Mouse (Mus musculus) myocyte (in vitro differentiated cells): ENCODE data around the gene P4ha1. TPM values are rescaled to one million over a fixed set of nuclear protein-coding genes. Genes with fewer than 3 reads are reported as not detected.
"Not testable (repeated sequence)": the region's sequence is repeated elsewhere in the genome, so short reads cannot be mapped to it uniquely, and the experiment has no call there.

Experiments
- H3K27me3 ChIP-seq: one replicate; pipeline ENCODE4 v1.6.1; 2011; ENCODE audit not compliant: control insufficient read depth, insufficient read depth, insufficient read length
- H3K36me3 ChIP-seq: one replicate; pipeline ENCODE4 v1.6.1; 2011; ENCODE audit not compliant: control insufficient read depth, insufficient read depth
- H3K4me2 ChIP-seq: one replicate; pipeline ENCODE4 v1.6.1; 2011; ENCODE audit warnings: low read depth, control low read depth
- H3K4me3 ChIP-seq: one replicate; pipeline ENCODE4 v1.5.1; 2011; ENCODE audit warnings: mild to moderate bottlenecking, control low read depth, moderate library complexity
- H3K79me2 ChIP-seq: one replicate; pipeline ENCODE4 v1.6.1; 2011; ENCODE audit not compliant: control insufficient read depth, insufficient read depth
- H3ac ChIP-seq: one replicate; pipeline ENCODE4 v1.6.1; 2011; ENCODE audit not compliant: control insufficient read depth, insufficient read length
- CEBPB ChIP-seq: IDR thresholded peaks from 2 replicates; pipeline ENCODE4 v1.6.1; 2011; ENCODE audit warnings: mild to moderate bottlenecking, moderate library complexity; ENCODE audit not compliant: poor library complexity, insufficient read depth, severe bottlenecking
- E2F4 ChIP-seq: IDR thresholded peaks from one replicate; pipeline ENCODE4 v1.6.1; 2011; ENCODE audit warnings: mild to moderate bottlenecking, control low read depth, moderate library complexity; ENCODE audit not compliant: insufficient read depth
- MAX ChIP-seq: IDR thresholded peaks from one replicate; pipeline ENCODE4 v1.6.1; 2011; ENCODE audit warnings: low read depth, mild to moderate bottlenecking, control low read depth
- MYOD1 ChIP-seq, 3 experiments: IDR thresholded peaks; one replicate each; pipeline ENCODE4 v1.6.1; 2011; ENCODE audit warnings: control low read depth in 2 of 3, low read depth in 2 of 3, mild to moderate bottlenecking in 2 of 3, moderate library complexity in 1 of 3; ENCODE audit not compliant: insufficient read length in 2 of 3, control insufficient read depth in 1 of 3
- MYOG ChIP-seq, 3 experiments: IDR thresholded peaks; one replicate each; pipeline ENCODE4 v1.6.1; 2011; ENCODE audit warnings: control low read depth in 2 of 3, low read depth in 2 of 3, mild to moderate bottlenecking in 2 of 3; ENCODE audit not compliant: insufficient read length in 2 of 3, control insufficient read depth in 1 of 3, insufficient read depth in 1 of 3
- POLR2A ChIP-seq: IDR thresholded peaks from one replicate; pipeline ENCODE4 v1.6.1; 2011; ENCODE audit warnings: low read depth, mild to moderate bottlenecking, control low read depth, moderate library complexity; ENCODE audit not compliant: insufficient read length
- POLR2AphosphoS2 ChIP-seq: IDR thresholded peaks from one replicate; pipeline ENCODE4 v1.6.1; 2011; ENCODE audit warnings: low read depth, control low read depth; ENCODE audit not compliant: insufficient read length
- REST ChIP-seq: IDR thresholded peaks from one replicate; pipeline ENCODE4 v1.6.1; 2011; ENCODE audit warnings: mild to moderate bottlenecking, control low read depth, moderate library complexity; ENCODE audit not compliant: insufficient read depth, insufficient read length
- SRF ChIP-seq: IDR thresholded peaks from one replicate; pipeline ENCODE4 v1.6.1; 2011; ENCODE audit warnings: low read depth; ENCODE audit not compliant: control insufficient read depth, insufficient read length
- TCF12 ChIP-seq: IDR thresholded peaks from one replicate; pipeline ENCODE4 v1.6.1; 2011; ENCODE audit warnings: mild to moderate bottlenecking, control low read depth; ENCODE audit not compliant: poor library complexity, insufficient read depth, severe bottlenecking
- TCF3 ChIP-seq: IDR thresholded peaks from one replicate; pipeline ENCODE4 v1.6.1; 2011; ENCODE audit warnings: low read depth, control low read depth; ENCODE audit not compliant: insufficient read length
- USF1 ChIP-seq: IDR thresholded peaks from one replicate; pipeline ENCODE4 v1.6.1; 2011; ENCODE audit warnings: low read depth, mild to moderate bottlenecking, control low read depth, moderate library complexity
- polyA plus RNA-seq: library from polyadenylated mRNA; unstranded; fragments of >200 nt; fragmentation: generic; extraction: Trizol; gene quantifications from one replicate; pipeline ENCODE4 v1.2.1, GENCODE M21; 2012; ENCODE audit warnings: missing spikeins

The P4ha1 gene
- polyA plus RNA-seq, 1 experiment = 107 TPM

DNA sequence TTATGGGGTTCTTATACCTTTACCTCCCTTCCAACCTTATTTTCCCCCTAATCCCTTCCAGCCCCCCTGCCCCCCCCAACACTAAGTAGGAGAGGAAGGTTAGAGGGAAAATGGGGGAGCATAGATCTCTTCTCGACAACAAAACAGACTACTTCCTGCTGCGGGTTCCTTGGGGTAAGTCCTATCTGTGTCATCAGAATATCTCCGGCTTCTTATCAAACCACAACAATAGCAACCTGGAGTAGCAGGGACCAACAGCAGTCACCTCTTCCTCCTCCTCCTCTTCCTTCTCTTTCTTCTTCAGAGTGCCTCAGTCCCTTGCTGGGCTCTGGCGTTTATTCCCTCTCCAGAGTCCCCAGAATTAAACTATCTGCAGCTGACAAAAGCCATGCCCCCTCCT, 68.8 kb downstream of the P4ha1 start:
- H3K4me3 ChIP-seq = no peak overlapping the region
- H3K79me2 ChIP-seq = no peaks in the 10 kb centered on the region
- no peak for TF ChIP-seq TCF3
- no peak for TF ChIP-seq POLR2A
- TF ChIP-seq REST = no peak
- no peak for TF ChIP-seq CEBPB
- TF ChIP-seq TCF12 = no peak
- TF ChIP-seq MYOD1 (IDR thresholded peaks at IDR 0.05; ENCODE audit: control insufficient read depth in 1 of 3, insufficient read length in 2 of 3, low read depth in 2 of 3) = no peak
- no peak for TF ChIP-seq MAX
- no peak for TF ChIP-seq USF1
- no peak for TF ChIP-seq MYOG (IDR thresholded peaks at IDR 0.05; ENCODE audit: control insufficient read depth in 1 of 3, insufficient read depth in 1 of 3, insufficient read length in 2 of 3, low read depth in 2 of 3)
- TF ChIP-seq E2F4 = no peak
- TF ChIP-seq POLR2AphosphoS2 = no peak
- no peak for TF ChIP-seq SRF
- no peaks in the 10 kb centered on the region for H3K36me3 ChIP-seq
- no peak overlapping the region for H3ac ChIP-seq
- no peak overlapping the region for H3K4me2 ChIP-seq
- H3K27me3 ChIP-seq = no peaks in the 10 kb centered on the region

DNA sequence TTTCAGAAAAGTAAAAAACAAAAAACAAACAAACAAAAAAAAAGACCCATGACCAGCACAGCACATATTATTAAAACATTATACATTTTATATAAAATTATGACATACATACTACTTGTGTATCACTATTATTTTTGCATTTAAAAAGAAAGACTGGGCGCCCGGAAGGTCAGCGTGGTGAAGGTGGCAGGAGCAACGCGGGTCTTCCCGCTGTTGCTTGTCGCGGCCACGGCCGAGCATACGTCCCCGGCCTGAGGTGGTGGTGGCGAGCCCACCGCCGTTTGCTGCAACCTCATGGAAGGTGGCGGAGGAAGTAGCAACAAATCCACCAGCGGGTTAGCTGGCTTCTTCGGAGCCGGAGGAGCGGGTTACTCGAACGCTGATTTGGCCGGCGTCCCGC, 72.4 kb downstream of the P4ha1 start, which contains the start of gene Gm10273:
Gm10273 (plus strand) TSS at position 172 of the 400 bp plus-strand sequence.
- not testable (repeated sequence) for H3K4me3 ChIP-seq, H3ac ChIP-seq, H3K4me2 ChIP-seq, H3K36me3 ChIP-seq, H3K79me2 ChIP-seq, H3K27me3 ChIP-seq

DNA sequence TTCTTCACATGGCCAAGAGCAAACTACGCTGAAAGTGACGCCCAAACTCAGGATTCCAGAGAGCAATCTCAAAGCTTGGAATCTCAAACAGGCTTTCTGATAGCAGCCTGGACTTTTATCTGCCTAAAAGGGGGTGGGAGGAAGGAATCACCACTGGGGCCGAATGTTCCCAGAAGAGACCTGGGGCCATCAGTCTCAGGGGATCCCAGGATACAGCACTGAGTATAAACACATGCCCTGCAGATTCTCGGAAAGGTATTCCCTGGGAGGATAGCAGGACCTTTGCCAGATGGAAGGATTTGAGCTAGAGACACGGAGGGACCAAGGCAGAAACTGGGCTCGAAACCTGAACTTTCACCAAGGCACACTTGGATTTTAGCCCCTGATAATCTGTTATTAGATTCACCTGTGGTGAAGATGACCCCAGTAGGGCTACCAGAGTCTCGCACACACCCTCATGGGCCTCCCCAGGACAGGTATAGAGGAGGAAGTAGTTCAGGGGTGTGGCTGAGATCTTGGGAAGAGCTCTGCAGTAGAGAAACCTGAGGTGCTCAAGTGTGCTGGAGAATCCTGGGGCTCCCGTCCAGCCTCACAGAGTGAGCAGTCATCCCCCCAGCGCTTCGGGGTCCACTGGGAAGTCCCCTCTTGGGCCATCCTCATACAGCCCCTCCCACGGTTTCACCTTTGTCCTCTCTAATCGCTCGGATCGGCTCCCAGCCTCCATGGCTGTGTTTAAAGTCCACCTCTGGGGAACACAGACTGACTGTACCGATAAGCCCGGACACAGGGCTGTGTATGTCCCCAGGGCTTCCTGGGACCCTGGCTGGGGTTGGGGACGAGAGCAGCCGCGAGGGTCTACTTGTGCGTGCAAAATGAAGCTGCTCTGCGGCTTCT, 80.0 kb downstream of the P4ha1 start, which contains the start of gene Pla2g12b:
Pla2g12b (plus strand) TSS at position 762 of the 894 bp plus-strand sequence.
- no peak for TF ChIP-seq SRF
- no peak for TF ChIP-seq TCF3
- TF ChIP-seq USF1 = no peak
- TF ChIP-seq MAX = no peak
- no peak for TF ChIP-seq E2F4
- TF ChIP-seq TCF12 = no peak
- no peak for TF ChIP-seq MYOG (IDR thresholded peaks at IDR 0.05; ENCODE audit: control insufficient read depth in 1 of 3, insufficient read depth in 1 of 3, insufficient read length in 2 of 3, low read depth in 2 of 3)
- TF ChIP-seq POLR2AphosphoS2 = no peak
- TF ChIP-seq CEBPB = no peak
- TF ChIP-seq MYOD1 (IDR thresholded peaks at IDR 0.05; ENCODE audit: control insufficient read depth in 1 of 3, insufficient read length in 2 of 3, low read depth in 2 of 3) = no peak
- no peak for TF ChIP-seq POLR2A
- no peak for TF ChIP-seq REST
- H3K4me3 ChIP-seq = no peak within 1 kb of the TSS
- H3K4me2 ChIP-seq = no peak within 1 kb of the TSS
- no peaks in the 10 kb centered on the region for H3K27me3 ChIP-seq
- H3K36me3 ChIP-seq = no peaks in the 10 kb centered on the region
- H3ac ChIP-seq = no peak within 1 kb of the TSS
- no peaks in the 10 kb centered on the region for H3K79me2 ChIP-seq

DNA sequence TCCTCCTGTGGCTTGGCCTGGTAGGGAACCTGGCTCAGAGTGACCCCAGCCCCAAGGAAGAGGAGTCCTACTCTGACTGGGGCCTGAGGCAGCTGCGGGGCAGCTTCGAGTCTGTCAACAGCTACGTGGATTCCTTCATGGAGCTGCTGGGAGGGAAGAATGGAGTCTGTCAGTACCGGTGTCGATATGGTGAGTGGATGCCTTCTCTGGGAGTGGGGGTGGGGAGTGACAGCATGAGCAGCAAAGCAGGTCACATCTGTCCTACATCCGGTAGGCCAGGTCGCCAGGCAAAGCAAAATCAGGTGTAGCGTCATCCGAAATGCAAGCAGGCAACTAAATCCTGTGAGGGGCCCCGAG, 80.7 kb downstream of the P4ha1 start:
- no peaks in the 10 kb centered on the region for H3K27me3 ChIP-seq
- H3K36me3 ChIP-seq = no peaks in the 10 kb centered on the region
- H3K4me2 ChIP-seq = no peak overlapping the region
- no peak overlapping the region for H3ac ChIP-seq
- no peak for TF ChIP-seq REST
- no peak for TF ChIP-seq SRF
- no peak for TF ChIP-seq TCF12
- TF ChIP-seq E2F4 = no peak
- no peak for TF ChIP-seq TCF3
- no peak for TF ChIP-seq CEBPB
- TF ChIP-seq USF1 = no peak
- TF ChIP-seq MYOG (IDR thresholded peaks at IDR 0.05; ENCODE audit: control insufficient read depth in 1 of 3, insufficient read depth in 1 of 3, insufficient read length in 2 of 3, low read depth in 2 of 3) = no peak
- no peak for TF ChIP-seq POLR2AphosphoS2
- TF ChIP-seq MAX = no peak
- TF ChIP-seq POLR2A = no peak
- no peak for TF ChIP-seq MYOD1 (IDR thresholded peaks at IDR 0.05; ENCODE audit: control insufficient read depth in 1 of 3, insufficient read length in 2 of 3, low read depth in 2 of 3)
- H3K79me2 ChIP-seq = no peaks in the 10 kb centered on the region
- H3K4me3 ChIP-seq = no peak overlapping the region

DNA sequence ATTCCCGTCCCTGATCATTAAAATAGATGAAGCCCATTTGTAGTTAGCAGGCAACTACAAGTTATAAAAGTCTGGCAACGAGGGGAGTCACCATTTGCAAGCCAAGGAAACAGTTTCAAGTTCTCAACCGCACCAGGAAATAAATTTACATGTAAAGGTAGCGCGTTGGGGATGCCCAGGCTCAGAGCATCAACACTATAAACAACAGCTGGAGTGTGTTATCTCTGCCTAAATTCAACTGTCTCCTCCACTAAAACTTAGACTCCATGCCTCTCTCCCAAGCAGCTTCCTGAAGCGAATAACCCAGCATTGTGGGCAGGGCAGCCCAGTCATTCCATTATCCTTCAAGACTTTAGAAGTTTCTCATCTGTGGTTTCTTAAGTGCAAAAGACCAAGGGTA, 85.4 kb downstream of the P4ha1 start:
- Histone ChIP-seq H3K4me3 (no peak overlapping the region), H3K79me2 (no peaks in the 10 kb centered on the region), H3K4me2 (no peak overlapping the region), H3K27me3 (no peaks in the 10 kb centered on the region), H3ac (no peak overlapping the region), H3K36me3 (no peaks in the 10 kb centered on the region)
- no peak for TF ChIP-seq USF1
- no peak for TF ChIP-seq CEBPB
- no peak for TF ChIP-seq TCF12
- no peak for TF ChIP-seq SRF
